Mouse (Mus musculus) heart, adult 2 months (tissue): Measurements from ENCODE around the gene Lipn.

Source experiments
- CTCF ChIP-seq: fragments of 200-600 bp; IDR thresholded peaks from 2 replicates; pipeline ENCODE4 v1.8.1; 2022; ENCODE audit warnings: antibody characterized with exemption, mild to moderate bottlenecking, moderate library complexity
- POLR2A ChIP-seq: fragments of 200-500 bp; IDR thresholded peaks from 2 replicates; pipeline ENCODE4 v1.6.1; 2011; ENCODE audit warnings: mild to moderate bottlenecking, low read depth, low read length, control low read depth; ENCODE audit not compliant: insufficient read depth

- TF ChIP-seq POLR2A = no peak
- no peak for TF ChIP-seq CTCF
These were observed 11.0 kb downstream of the Lipn start for GRCm38 (mm10) chr19:34078130-34078529.
